Mouse (Mus musculus): Measurements from ENCODE around the gene Slc12a1. TPM values are rescaled to one million over a fixed set of nuclear protein-coding genes. Genes with fewer than 3 reads are reported as not detected.
A peak's percentile ranks its signal among the peaks of the same experiment; 100 is the strongest.
"Not testable (repeated sequence)": the region's sequence is repeated elsewhere in the genome, so short reads cannot be mapped to it uniquely, and the experiment has no call there.

The Slc12a1 gene
- polyA plus RNA-seq (2015; fragmentation: Nextera tagmentation; extraction: Ambion mirVana) = 38.0 and 41.3 TPM in 2 replicates

GRCm38 (mm10) chr2:125152388-125152787, at the start of gene Slc12a1:
Gene Slc12a1 (plus strand): TSS chr2:125152505.
- ATAC-seq (replicated peaks; ENCODE audit: low FRiP score) = no peak
- 77% methylated on average over 6 of the region's 6 CpGs for WGBS
- H3K4me1 ChIP-seq = no peaks in the 10 kb centered on the region
- H3K27me3 ChIP-seq = 0 out of 2 replicates have a peak, but pooled peaks cover 4% of the 10 kb centered on the region
- H3K27ac ChIP-seq = no peak within 1 kb of the TSS
- H3K9me3 ChIP-seq (replicated peaks) = no peaks in the 10 kb centered on the region
- H3K9ac ChIP-seq = no peak within 1 kb of the TSS
- no peak within 1 kb of the TSS for H3K4me2 ChIP-seq
- no peaks in the 10 kb centered on the region for H3K36me3 ChIP-seq
- no peak within 1 kb of the TSS for H3K4me3 ChIP-seq (replicated peaks)

GRCm38 (mm10) chr2:125104491-125104890, 47.8 kb upstream of the Slc12a1 start:
- not testable (repeated sequence) for ATAC-seq (replicated peaks; ENCODE audit: low FRiP score); H3K4me2 ChIP-seq; H3K9ac ChIP-seq; H3K27ac ChIP-seq; H3K27me3 ChIP-seq; H3K4me3 ChIP-seq (replicated peaks); H3K4me1 ChIP-seq; H3K9me3 ChIP-seq (replicated peaks)
- WGBS = 97% methylated on average over 13 of the region's 13 CpGs
- peaks cover 73% of the 10 kb centered on the region for H3K36me3 ChIP-seq

GRCm38 (mm10) chr2:125106536-125106935, 45.8 kb upstream of the Slc12a1 start:
- not testable (repeated sequence) for H3K4me2 ChIP-seq; H3K9me3 ChIP-seq (replicated peaks); H3K9ac ChIP-seq; ATAC-seq (replicated peaks; ENCODE audit: low FRiP score); H3K27me3 ChIP-seq; H3K4me3 ChIP-seq (replicated peaks); H3K27ac ChIP-seq; H3K4me1 ChIP-seq
- WGBS = 95% methylated on average over 4 of the region's 4 CpGs
- peaks cover 64% of the 10 kb centered on the region for H3K36me3 ChIP-seq

- ATAC-seq (replicated peaks; ENCODE audit: low FRiP score) = no peak
- no peaks in the 10 kb centered on the region for H3K27me3 ChIP-seq
- H3K4me1 ChIP-seq = peaks cover 15% of the 10 kb centered on the region
- no peaks in the 10 kb centered on the region for H3K9me3 ChIP-seq (replicated peaks)
- no peak overlapping the region for H3K9ac ChIP-seq
- H3K27ac ChIP-seq = no peak overlapping the region
- no peak overlapping the region for H3K4me3 ChIP-seq (replicated peaks)
- H3K4me2 ChIP-seq = no peak overlapping the region
- peaks cover 16% of the 10 kb centered on the region for H3K36me3 ChIP-seq
- 79% methylated on average over 6 of the region's 6 CpGs for WGBS
Observed at GRCm38 (mm10) chr2:125119381-125120110, 32.8 kb upstream of the Slc12a1 start.

- WGBS = 6% methylated on average over 4 of the region's 4 CpGs
Observed at GRCm38 (mm10) chr2:125122288-125122623, 30.0 kb upstream of the Slc12a1 start.

GRCm38 (mm10) chr2:125122624-125123476, 29.5 kb upstream of the Slc12a1 start:
- H3K4me1 ChIP-seq = peaks cover 15% of the 10 kb centered on the region
- under 1% methylated on average over 48 of the region's 59 CpGs for WGBS
- peak overlapping the region; percentile 87 for H3K9ac ChIP-seq
- peaks cover 4% of the 10 kb centered on the region; the same call in 1 of the 2 replicates for H3K27me3 ChIP-seq
- peak overlapping the region; percentile 78 for H3K4me3 ChIP-seq (replicated peaks)
- H3K36me3 ChIP-seq = no peaks in the 10 kb centered on the region
- H3K4me2 ChIP-seq = peak overlapping the region; percentile 79
- peak; percentile 85 for ATAC-seq (replicated peaks; ENCODE audit: low FRiP score)
- H3K9me3 ChIP-seq (replicated peaks) = no peaks in the 10 kb centered on the region
- H3K27ac ChIP-seq = peak overlapping the region; percentile 87

More at GRCm38 (mm10) chr2:125122288-125122623, 30.0 kb upstream of the Slc12a1 start:
- Histone ChIP-seq H3K4me3 (replicated peaks) (peak overlapping the region; percentile 78), H3K4me2 (peak overlapping the region; percentile 79), H3K9ac (peak overlapping the region; percentile 87), H3K4me1 (peaks cover 15% of the 10 kb centered on the region), H3K27ac (peak overlapping the region; percentile 87; the same call in 1 of the 2 replicates), H3K9me3 (replicated peaks) (no peaks in the 10 kb centered on the region), H3K27me3 (peaks cover 4% of the 10 kb centered on the region; the same call in 1 of the 2 replicates), H3K36me3 (no peaks in the 10 kb centered on the region)
- no peak for ATAC-seq (replicated peaks; ENCODE audit: low FRiP score)

- Histone ChIP-seq H3K9ac (peak within 1 kb of the TSS; percentile 87), H3K4me3 (replicated peaks) (peak within 1 kb of the TSS; percentile 78), H3K4me1 (peaks cover 15% of the 10 kb centered on the region), H3K27ac (peak within 1 kb of the TSS; percentile 87), H3K27me3 (peaks cover 4% of the 10 kb centered on the region; the same call in 1 of the 2 replicates), H3K9me3 (replicated peaks) (no peaks in the 10 kb centered on the region), H3K4me2 (peak within 1 kb of the TSS; percentile 79), H3K36me3 (no peaks in the 10 kb centered on the region)
- under 1% methylated on average over 48 of the region's 48 CpGs for whole genome bisulfite sequencing
- ATAC-seq (replicated peaks; ENCODE audit: low FRiP score) = peak; percentile 92
Observed at GRCm38 (mm10) chr2:125123477-125123852, 28.8 kb upstream of the Slc12a1 start, which contains the start of gene Myef2. Gene Myef2 (minus strand): TSS chr2:125123661.

- Histone ChIP-seq H3K4me2 (no peak overlapping the region), H3K36me3 (no peaks in the 10 kb centered on the region), H3K4me1 (peaks cover 14% of the 10 kb centered on the region), H3K27me3 (peaks cover 4% of the 10 kb centered on the region; the same call in 1 of the 2 replicates), H3K27ac (no peak overlapping the region), H3K9ac (no peak overlapping the region), H3K4me3 (replicated peaks) (no peak overlapping the region), H3K9me3 (replicated peaks) (no peaks in the 10 kb centered on the region)
- 44% methylated on average over 4 of the region's 4 CpGs for WGBS
- ATAC-seq (replicated peaks; ENCODE audit: low FRiP score) = no peak
Observed at GRCm38 (mm10) chr2:125125824-125126223, 26.5 kb upstream of the Slc12a1 start.

- 80% methylated on average over 3 of the region's 3 CpGs for WGBS
- H3K4me1 ChIP-seq = peaks cover 7% of the 10 kb centered on the region
Observed at GRCm38 (mm10) chr2:125126792-125127191, 25.5 kb upstream of the Slc12a1 start.

GRCm38 (mm10) chr2:125134113-125134512, 18.2 kb upstream of the Slc12a1 start:
- no peak overlapping the region for H3K4me2 ChIP-seq
- H3K4me3 ChIP-seq (replicated peaks) = no peak overlapping the region
- H3K36me3 ChIP-seq = no peaks in the 10 kb centered on the region
- no peaks in the 10 kb centered on the region for H3K9me3 ChIP-seq (replicated peaks)
- H3K27ac ChIP-seq = no peak overlapping the region
- H3K9ac ChIP-seq = no peak overlapping the region
- WGBS = 58% methylated on average over 4 of the region's 4 CpGs
- ATAC-seq (replicated peaks; ENCODE audit: low FRiP score) = no peak
- peaks cover 16% of the 10 kb centered on the region for H3K27me3 ChIP-seq
- H3K4me1 ChIP-seq = peaks cover 10% of the 10 kb centered on the region

More at GRCm38 (mm10) chr2:125126792-125127191, 25.5 kb upstream of the Slc12a1 start:
- Histone ChIP-seq H3K27ac (no peak overlapping the region), H3K9me3 (replicated peaks) (no peaks in the 10 kb centered on the region), H3K27me3 (peaks cover 4% of the 10 kb centered on the region; the same call in 1 of the 2 replicates), H3K9ac (no peak overlapping the region), H3K4me3 (replicated peaks) (no peak overlapping the region), H3K4me2 (no peak overlapping the region), H3K36me3 (no peaks in the 10 kb centered on the region)
- no peak for ATAC-seq (replicated peaks; ENCODE audit: low FRiP score)

GRCm38 (mm10) chr2:125135903-125136811, 16.1 kb upstream of the Slc12a1 start, which contains the start of gene Ctxn2:
Gene Ctxn2 (plus strand): TSS chr2:125136692.
- Histone ChIP-seq H3K27ac (no peak within 1 kb of the TSS), H3K27me3 (peaks cover 16% of the 10 kb centered on the region), H3K36me3 (no peaks in the 10 kb centered on the region), H3K4me3 (replicated peaks) (peak within 1 kb of the TSS; percentile 38), H3K4me2 (peak within 1 kb of the TSS; percentile 74), H3K9me3 (replicated peaks) (no peaks in the 10 kb centered on the region), H3K4me1 (peaks cover 10% of the 10 kb centered on the region), H3K9ac (no peak within 1 kb of the TSS)
- 1% methylated on average over 39 of the region's 39 CpGs for WGBS
- peak; percentile 67; the same call in 1 of the 2 replicates for ATAC-seq (replicated peaks; ENCODE audit: low FRiP score)

Data from kidney, embryonic 15.5 days (tissue).